Mouse (Mus musculus) right cerebral cortex, postnatal 10 days (tissue): ENCODE measurements around the gene Klra10.
"Not testable (repeated sequence)": the region's sequence is repeated elsewhere in the genome, so short reads cannot be mapped to it uniquely, and the experiment has no call there.

ENCODE experiments used
- DNase-seq, 2 experiments: peaks; one replicate each; pipeline ENCODE4 v3.0.0; 2021; ENCODE audit warnings: low spot score in 2 of 2

Klra10 gene

GRCm38 (mm10) chr6:130281828-130282227, at the start of gene Klra10:
Gene Klra10 (minus strand): TSS chr6:130281928.
- DNase-seq: not testable (repeated sequence)

GRCm38 (mm10) chr6:130287984-130288649, 6.4 kb upstream of the Klra10 start:
- no peak for DNase-seq

GRCm38 (mm10) chr6:130255326-130255725, 26.4 kb downstream of the Klra10 start:
- no peak for DNase-seq

GRCm38 (mm10) chr6:130237536-130237935, 44.2 kb downstream of the Klra10 start:
- DNase-seq: no peak

GRCm38 (mm10) chr6:130236635-130237034, 45.1 kb downstream of the Klra10 start:
- no peak for DNase-seq

- DNase-seq: no peak
These were observed 48.5 kb downstream of the Klra10 start, which contains the start of gene Klra7 for GRCm38 (mm10) chr6:130233222-130233621. Gene Klra7 (minus strand): TSS chr6:130233322.
